Mouse (Mus musculus) thymus, postnatal 0 days (tissue): Measurements from ENCODE around the gene Rab7b. TPM values are rescaled to one million over a fixed set of nuclear protein-coding genes. Genes with fewer than 3 reads are reported as not detected.

Source experiments
- DNase-seq: peaks from one replicate; pipeline ENCODE4 v3.0.0-alpha.2; 2015; ENCODE audit warnings: low spot score
- polyA plus RNA-seq: library from polyadenylated mRNA; unstranded; fragments of >200 nt; fragmentation: Nextera tagmentation; extraction: Ambion mirVana; gene quantifications from 2 replicates; pipeline ENCODE4 v1.2.1, GENCODE M21; 2015

Rab7b gene
- polyA plus RNA-seq, 1 experiment from 2014 or later, result 4.2 TPM

DNA sequence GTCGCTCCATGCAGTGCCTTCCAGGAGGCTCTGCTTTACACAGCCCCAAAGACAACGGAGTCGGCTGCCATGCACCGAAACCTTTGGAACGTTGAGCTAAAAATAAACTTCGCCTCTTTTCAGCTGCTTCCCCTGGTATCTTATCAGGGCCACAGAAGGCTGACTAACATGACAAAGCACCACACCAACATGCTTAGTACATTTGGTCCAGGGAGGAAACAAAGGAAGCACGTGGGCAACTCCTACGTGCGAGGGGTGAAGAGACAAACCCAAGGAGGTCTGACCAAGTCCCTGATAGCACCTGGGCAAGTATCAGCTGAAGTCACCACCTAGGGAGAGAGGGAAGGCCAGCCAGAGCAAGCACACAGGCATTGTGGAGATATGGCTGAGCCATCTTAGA is 48.0 kb downstream of the Rab7b start:
- no peak for DNase-seq

DNA sequence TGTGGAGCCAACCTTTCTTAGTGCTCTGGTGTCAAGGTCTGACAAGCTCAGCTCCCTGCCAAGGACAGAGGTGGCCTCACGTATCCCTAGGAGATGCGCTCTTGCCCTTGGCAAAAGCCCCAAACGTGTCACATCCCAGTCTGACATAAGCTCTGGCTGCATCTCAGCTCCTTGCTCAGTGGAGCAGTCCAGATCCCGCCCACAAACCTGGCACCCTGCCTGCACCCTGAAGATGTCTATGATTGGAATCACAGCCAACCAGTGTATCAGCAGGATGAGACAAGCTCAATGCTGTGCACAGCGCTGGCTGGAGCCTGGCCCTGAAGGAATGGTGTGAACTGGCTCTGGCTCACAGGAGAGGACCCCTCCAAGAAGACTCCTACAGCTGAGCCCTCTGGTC is 48.8 kb downstream of the Rab7b start:
- no peak for DNase-seq

DNA sequence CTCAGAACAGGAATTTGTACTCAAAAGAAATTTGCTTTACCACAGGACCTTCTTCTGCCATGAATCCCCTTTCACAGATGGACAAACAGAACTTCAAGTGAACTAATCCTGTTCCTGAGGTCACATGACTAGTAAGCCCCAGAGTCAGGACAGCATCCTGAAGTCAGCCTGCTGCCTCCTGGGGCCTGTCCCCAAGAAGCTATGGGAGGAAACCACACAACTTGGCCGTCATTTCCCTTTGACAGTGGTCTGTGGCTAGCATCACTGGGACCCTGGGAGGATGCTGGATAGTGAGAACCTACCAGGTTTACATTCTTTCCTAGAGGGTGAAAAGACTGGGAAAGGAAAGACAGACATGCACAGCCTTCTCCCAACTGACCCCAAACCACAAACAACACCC is 50.3 kb downstream of the Rab7b start:
- no peak for DNase-seq

DNA sequence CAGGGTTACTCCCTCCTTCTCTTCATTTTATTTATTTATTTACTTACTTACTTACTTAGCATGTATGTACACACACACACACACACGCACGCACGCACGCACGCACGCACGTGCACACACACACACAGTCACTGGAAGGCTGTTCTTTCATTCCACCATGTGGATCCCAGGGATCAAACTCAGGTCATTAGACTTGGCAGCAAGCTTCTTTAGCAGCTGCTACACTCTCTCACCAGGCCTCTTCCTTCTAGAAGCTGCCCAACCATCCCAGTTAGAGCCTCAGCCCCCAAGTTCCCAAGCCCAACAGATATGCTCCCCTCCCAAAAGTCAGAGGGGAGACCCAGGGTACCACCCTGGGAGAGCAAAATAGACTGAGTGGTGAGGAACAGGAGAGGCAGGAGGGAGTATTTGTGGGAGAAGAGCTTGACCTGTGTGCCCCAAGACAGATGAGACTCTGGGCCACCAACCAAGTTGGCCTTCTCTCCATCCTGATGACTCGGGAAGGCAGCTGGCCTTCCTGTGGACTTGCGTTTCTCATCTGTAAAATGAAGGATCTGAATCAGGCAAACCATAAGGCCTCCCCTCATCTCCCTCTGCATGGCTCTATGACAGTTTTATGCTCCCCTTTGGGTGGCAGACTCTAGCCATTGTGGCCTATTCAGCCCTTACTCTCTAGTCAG is 51.1 kb downstream of the Rab7b start:
- no peak for DNase-seq

DNA sequence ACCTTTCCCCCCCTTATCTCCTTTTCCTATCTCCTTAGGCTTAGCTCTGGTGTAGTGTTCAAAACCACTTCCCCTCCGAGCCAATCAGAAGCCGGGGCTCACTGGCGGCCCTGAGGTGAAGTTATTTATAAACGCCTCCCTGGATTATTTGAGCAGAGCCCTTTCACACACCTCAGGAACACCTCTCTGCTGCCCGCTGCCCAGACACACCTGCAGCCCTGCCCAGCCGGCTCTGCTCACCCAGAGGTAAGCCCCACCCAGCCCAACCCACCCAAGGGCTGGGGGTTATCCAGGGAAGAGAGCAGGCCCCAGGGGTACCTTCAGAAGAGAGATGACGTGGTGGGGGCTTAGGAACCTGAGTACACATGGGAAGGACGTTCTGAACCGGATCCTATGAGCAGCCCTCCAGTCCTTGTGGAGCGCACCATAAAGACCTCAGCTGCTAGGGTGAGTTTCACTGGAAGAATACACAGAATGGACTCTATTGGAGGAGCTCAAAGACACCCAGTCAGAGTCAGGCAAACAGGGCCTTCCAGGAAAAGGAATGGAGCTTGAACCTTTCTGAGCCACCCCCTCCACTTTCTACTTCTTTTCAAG is 55.5 kb downstream of the Rab7b start, which contains the start of gene Slc26a9:
TSS of gene Slc26a9 (plus strand) at position 155 of the 597 bp plus-strand sequence.
- no peak for DNase-seq

DNA sequence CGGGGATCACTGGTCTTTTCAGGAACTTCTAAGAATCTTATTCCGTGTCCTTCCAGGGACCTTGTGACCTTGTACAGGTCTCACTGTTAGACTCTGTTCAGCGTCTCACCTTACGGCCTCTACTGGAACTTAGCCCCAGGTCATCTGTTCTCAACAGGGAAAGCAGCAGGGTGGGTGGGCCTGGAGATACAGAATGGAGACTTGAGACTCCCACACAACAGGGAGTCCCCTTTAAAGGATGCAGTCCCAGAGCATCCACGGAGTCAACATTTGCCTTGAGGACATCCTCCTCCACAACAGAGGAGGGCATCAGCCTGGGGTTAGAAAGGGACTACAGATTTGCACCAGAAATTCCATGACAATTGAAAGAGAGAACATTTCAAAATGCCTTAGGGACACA is 56.9 kb downstream of the Rab7b start:
- DNase-seq, result no peak

DNA sequence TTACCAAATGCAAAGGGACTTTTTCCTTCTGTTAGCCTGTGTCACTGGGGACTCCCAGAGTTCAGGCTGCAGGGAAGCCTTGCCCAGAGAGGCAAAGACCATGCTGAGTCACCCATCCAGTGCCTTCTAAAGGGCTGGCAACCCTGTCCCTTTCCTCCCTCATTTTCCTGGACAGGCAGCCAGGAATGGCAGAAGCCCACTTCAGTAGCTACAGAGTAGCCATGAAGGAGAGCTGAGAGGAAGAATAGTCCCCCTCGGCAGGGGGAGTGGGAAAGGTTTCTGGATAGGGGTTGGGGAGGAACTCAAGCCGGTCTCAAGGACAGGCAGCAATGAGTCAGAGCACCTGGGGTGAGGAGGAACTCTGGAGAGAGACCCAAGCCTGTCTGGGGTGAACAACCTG is 59.3 kb downstream of the Rab7b start:
- DNase-seq, result no peak

DNA sequence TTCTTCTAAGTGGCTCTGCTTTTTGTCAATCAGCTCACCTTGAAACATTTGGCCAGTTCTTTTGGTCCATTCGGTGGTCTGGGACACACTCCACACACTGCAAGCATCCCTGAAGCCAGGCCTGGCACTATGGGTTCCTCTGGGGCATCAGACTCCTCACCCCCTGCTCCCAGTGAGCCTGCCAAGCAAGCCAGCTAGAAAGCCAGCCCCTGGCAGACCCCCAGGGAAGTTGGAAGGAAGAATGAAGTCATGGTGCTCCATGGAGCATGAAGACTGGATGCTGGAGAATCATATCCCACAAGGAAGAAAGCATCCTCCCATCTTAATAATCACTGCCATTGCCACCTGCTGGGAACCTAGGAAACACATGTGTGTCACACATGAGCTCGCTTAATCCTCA is 60.1 kb downstream of the Rab7b start:
- no peak for DNase-seq

DNA sequence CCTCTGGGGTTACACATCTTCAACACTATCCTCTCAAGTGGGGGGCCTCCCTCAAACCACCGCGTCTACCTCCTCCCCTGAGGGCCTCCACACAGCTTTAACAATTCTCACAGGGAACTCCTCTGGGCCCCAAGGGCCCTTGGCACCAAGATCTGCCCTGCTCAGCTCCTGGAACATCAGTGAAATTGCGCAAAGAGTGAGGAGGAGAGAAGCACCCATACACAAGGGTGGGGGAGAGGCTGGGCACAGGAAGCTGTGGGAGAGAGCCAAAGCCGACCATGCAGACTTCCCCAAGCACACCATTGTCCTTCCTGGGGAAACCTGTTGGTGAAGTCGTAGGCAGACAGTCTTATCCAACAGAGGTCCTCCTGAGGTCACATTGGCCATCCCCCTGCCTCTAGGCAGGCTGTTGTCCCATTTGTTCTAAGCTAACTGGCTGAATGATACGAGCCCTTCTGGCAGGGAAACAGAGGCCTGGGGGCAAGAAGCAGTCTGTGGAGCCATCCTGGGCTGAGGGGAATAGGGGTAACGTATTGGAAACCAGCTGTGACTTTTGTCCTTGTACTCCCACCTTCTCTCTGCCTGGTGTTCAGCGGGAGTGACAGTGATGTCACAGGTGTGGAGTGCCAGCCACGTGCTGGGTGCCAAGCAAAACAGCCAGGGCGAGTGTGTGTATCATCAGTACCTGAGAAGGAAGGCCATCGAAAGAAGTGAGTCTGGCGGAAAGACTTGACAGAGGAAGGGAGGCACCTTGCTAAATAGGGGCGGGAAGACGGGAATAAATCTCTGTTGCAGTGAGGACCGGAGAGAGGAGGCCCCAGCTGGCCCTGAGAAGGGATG is 61.4 kb downstream of the Rab7b start:
- DNase-seq, result no peak

DNA sequence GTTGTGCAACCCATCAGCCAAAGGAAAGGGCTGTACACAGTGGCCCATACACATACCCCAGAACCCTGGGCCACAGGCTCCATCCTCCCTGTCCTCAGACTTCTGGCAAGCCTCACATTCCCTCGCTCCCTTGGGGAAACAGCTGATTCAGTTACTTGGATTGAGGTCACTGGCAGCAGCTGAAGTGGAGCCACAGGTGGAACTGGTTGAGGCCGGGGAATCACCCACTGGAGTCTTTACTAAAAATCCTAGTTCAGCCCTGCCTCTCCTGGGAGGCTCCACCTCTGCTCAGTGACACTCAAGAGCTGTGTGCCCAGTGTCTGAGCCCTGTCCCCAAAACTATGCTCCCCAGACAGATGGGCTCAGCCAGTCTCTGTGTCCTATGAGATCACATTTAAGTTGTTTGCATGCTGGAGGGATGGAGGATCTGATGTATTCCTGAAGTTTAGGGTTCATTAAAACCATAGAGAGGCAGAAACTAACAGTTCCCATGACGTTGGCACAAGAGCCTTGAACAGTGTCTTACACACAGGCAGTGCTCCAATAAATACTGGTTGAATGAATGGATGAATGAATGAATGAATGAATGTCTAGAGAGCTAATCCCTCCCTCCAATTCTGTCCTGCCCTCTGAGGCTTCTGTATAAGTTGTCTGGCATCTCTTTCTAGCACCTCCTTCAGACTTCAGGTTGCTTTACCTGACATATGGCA is 62.8 kb downstream of the Rab7b start:
- DNase-seq, result no peak

DNA sequence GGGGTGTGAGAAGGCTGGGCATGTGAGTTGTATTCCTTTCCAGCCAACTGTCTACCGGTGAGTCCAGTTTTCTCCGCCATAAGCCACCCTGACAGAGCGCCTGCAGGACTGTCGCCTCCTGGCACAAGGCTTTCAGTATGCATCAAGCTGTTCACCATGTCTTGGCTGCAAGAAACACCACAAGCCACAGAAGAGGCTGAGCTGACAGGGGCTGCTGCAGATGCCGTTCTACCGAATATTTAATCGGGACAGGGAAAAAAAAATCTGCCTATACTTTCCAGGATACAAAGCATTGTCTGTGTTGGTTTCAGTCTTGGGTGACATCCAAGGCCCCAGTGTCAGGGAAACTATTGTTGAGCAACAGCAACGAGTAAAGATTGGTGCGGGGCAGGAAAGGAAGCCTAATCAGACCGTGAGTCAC is 63.4 kb downstream of the Rab7b start:
- no peak for DNase-seq

DNA sequence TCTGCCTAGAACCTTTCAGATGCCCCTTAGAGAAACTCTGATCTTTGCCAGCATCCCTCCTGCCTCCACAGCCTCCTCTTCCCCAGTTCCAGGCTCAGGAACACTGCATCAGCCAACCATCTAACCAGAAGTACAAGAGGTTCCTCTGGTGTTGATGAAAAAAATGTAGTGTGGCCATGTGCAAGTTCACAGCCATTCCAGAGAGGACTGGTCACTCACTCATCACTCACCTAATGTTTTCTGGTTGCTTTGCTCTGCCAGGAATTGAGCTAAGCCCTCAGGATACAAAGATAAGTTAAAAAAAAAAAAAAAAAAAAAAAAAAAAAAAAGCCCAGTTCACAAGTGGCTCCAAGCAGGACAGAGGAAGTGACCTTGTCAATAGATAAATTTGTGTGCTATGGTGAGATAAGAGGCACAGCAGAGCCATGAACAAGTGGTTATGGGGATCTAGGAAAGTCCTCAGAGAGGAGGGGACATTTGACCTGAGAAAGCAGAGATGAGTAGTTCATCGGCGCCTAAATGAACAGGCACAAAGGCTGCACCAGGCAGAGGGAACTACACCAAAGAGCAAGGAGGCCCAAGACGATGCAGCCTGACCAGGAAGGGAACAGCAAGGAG is 65.8 kb downstream of the Rab7b start:
- DNase-seq, result no peak

DNA sequence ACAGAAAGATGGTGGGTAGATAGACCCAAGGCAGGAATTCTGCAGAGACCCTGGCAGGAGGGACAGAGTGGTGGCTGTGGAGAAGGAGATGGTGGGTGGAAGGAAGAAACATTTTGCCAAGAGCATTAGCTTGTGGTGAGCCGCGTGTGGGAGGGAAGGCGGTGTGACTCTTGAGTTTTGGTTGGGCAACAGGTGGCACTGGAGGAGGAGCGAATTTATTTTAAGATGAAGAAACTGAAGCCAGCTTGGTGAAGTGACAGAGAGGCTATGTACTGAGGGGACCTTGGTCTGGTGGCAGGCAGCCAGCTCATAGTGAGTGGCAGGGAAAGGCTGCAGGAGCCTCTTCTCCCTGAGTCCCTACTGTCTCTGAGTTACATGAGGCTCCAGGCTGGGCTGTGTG is 66.4 kb downstream of the Rab7b start:
- DNase-seq, result no peak

DNA sequence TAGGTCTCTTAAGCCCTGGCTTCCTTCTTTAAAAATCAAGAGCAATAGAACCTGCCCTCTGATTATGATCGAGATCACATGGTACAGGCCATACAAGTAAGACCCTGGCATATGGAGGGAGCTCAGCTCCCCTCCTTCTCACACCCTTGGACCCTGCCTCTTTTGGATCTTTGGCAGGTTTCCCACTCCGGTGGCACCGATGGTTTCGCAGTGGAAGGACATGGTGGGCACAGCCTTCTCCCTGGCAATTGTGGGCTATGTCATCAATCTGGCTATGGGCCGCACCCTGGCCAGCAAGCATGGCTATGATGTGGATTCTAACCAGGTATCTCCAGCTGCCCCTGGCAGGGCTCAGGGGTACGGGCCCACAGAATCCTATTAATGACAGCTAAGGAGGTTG is 68.7 kb downstream of the Rab7b start:
- no peak for DNase-seq

DNA sequence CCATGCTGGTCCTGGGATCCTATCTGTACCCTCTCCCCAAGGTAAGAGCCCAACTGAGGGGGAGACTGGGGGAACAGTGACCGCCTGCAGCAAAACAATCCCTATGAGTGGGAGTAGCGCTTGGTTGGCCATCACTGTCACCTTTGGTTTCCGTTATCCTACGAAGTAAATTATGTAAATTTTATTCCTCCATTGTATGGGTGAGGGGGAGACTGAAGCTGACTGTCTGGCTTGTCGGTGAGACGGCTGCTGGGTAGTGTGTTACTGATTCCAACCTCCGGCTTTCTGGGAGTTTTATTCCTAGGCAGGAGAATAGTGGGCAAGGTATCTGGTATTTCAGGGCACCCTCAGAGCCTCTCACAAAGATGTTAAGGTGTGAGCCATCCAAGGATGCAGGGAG is 70.3 kb downstream of the Rab7b start:
- DNase-seq, result no peak

DNA sequence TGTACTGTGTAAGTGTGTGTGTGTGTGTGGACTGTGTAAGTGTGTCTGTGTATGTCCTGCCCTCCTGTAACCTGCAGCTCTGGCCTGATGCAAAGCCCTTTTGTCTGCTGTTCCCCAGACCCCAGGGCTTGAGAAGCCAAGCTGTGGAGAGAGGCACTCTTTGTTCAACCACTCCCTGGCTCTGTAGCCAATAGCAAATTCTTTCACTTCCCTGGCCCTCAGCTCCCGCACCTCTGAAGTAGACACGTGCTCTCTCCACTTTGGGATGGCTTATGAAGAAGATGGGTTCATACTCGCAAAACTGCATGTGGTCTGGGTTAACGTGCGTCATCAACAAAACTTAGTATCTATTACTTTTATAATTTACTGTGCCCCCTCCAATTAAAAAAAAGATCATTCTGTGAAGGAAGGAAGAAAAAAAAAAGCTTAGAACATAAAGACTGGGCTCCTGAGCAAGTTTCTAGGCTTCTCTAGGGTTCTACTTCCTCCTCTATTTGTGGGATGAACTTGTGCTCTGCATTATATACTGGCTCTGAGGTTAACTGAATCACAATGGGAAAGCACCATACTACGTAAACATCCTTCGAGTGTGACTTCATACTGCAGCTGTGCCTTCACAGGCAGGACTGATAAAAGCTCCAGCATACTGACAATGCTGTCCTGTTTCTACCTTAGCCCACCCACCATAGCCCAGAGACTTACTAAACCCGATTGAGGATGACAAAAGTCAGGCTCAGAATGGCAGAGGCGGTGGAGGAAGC is 71.4 kb downstream of the Rab7b start:
- DNase-seq, result no peak

DNA sequence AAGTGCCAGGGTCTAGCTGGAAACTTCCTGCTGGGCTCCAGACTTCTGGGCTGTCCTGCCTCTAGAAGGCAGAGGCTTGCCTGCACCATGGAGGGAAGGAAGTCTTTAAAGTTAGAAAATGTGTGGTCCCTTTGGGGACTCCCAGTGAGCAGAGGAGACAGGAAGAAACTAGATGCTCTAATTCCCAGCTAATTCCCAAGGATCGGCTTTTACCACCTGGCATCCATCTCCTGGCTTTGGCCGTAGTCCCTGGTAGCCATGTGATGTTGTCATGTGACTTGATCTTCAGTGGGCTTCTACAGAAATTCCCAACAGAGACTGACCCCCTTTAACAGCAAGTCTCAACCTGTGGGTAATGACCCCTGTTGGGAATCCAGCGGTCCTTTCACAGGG is 71.9 kb downstream of the Rab7b start:
- DNase-seq, result no peak

DNA sequence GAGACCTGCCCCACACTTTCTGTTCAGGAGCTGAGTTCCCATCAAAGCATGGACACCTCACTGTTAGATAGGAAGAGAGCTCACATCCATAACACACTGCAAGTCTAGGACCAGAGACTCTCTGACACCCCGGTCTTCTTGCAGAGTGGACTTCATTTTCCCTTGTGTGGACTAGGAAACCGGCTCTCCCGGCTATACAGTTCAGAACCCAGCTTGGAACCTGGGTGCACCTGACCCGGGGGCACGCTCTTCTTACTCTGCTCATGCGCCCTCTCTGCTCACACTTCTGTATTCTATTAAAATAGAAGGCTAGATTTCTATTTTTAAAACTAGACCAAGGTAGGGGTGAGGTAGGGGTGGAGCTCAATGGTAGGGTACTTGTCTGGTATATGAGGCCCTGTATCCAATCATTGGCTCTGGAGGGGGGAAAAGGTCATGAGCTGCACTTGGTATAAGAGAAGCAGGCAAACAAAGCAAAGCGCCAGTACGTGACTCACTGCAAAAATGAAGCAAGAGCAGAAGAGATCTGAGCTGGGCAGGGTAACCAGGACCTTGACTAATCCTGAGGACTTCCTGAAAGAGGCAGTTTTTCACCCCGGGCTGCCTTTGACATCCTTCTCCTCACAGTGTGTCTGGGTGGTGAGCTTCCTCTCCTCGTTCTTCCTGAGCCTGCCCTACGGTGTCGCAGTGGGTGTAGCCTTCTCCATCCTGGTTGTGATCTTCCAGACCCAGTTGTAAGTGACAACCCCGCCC is 72.8 kb downstream of the Rab7b start:
- no peak for DNase-seq

DNA sequence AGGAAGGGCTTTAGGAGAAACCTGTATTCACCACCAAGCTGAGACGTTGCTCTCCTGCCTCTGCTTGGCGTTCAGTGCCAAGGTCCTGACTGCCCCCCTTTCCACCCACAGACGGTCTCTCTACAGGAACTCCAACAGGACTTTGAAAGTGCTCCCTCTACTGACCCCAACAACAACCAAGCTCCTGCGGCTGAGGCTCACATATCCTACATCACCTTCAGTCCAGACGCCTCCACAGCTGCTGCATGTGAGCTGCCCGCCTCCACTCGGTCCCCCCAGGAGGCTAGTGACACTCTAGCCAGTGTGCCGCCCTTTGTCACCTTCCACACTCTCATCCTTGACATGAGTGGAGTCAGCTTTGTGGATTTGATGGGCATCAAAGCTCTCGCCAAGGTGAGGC is 75.2 kb downstream of the Rab7b start:
- no peak for DNase-seq
